Mouse (Mus musculus): ENCODE measurements at regions not wholly inside any gene's neighbourhood (a gene's known extent, or its start where the extent isn't known, plus 50 kb on each side); places are given as distances from the start of the nearest gene placed in this dataset.

DNA sequence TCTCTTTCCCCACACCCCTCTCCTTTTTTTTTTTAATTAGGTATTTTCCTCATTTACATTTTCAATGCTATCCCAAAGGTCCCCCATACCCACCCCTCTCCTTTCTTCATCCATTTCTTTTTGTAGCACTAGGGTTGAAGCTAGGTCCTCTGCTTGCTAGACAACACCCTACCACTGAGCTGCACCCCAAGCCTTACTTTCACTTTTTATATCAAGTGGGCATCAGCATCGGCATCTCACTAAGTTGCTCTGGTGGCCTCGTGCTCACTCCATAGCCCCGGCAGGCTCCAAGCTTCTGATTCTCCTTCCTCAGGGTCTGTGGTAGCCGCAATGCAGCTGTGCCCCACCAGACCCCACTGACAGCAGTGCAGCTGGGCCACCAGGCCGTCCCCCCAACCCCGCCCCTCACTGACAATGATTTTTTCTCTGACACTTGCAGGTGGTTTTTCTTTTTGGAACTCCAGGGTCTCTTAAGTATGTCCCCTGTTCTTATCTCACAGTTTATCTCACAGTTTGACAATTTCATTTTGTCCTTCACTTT lies 77.5 kb downstream of the Nufip1 start:
- in situ Hi-C loops (cut with MboI, MseI): no loop called here

DNA sequence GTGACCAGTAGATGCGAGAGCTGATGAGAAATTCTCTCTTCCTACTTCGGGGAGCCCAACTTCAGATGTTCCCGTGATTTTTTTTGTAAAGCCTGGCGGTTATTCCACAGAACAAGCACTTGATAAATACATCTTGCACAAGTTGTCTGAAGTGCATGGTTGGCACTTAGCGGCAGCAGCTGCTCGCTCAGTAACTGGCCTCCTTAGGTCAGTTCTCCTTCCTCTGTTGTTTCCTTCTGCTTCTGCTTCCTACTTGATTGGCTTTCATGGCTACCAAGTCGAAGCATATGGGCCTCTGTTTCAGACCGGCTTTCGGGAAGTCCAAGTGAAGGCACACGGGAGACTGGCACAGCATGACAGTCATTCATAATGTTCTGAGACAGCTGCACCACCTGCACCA lies 84.6 kb downstream of the Nufip1 start:
- in situ Hi-C loops (cut with MboI, MseI): no loop called here

DNA sequence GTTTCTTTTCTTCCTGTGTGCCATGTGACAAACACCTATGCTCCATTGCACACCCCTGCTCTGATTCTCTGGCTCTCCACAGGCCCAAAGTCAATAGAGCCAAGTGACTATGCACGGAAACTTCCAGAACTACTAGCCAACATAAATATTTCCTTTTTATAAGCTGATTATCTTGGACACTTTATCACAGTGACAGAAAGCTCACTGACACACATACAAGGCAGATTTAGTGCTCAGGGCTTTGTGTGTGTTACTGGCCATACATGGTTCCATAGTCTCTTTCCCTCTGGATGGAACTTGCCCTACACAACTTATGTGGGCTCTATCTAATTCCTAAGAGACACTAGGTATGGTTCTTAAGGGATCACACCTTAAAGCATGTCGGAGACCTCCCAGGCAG lies 86.7 kb downstream of the Nufip1 start:
- in situ Hi-C loops (cut with MboI, MseI): no loop called here

DNA sequence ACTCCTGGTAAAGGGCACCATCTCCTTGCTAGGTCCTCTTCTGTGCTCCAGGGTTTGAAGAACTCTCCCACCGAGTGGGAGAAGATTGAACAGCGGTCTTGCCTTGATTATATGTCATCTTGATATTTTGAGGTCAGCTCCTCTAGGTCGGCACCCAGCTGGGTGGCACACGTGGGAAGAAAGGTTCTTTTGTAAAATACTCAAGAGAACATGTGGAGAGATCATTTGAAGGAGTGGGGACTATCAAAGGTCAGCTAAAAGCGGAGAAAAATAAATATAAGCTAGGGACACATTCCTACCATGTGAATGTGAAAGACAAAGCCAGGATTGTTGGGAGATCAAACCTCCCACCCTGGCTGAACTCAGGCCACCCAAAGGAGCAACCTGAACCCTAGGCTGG lies 87.7 kb downstream of the Nufip1 start:
- in situ Hi-C loops (cut with MboI, MseI): no loop called here

DNA sequence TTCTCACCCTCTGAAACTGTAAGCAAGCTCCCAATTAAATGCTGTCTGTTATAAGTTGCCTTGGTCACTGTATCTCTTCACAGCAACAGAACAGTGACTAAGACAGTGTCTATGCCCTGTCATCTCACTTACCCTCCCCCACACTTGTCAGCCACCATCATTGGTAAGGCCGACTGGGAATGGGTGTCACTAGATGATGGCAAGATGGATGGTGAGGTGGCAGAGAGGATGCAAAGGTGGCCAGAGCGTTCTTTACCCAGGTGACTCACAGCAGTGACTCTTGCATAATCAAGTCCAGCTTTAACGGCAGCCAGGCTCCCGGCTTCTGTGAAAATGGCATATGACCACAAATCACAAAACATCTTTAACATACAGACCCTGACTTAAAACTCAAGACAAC lies 91.9 kb downstream of the Nufip1 start:
- in situ Hi-C loops (cut with MboI, MseI): no loop called here

DNA sequence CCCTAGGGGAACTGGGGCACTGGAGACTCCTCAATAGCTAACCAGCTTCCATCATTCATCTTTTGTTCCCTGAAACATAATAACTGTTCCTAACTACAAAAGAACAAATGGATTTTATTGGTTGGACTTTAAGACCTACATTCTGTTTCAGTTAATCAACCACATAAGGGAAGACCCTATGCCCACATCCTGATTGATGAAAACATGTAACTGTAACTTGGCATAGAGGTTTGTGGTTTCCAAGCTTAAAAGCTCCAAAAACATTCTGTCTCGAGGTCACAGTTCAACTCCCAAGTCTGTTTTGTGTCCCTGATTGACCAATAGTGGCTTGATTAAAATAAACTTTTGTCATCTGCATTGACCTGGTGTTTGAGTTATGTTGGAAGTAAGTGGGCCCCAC lies 92.4 kb downstream of the Nufip1 start:
- in situ Hi-C loops (cut with MboI, MseI): no loop called here

DNA sequence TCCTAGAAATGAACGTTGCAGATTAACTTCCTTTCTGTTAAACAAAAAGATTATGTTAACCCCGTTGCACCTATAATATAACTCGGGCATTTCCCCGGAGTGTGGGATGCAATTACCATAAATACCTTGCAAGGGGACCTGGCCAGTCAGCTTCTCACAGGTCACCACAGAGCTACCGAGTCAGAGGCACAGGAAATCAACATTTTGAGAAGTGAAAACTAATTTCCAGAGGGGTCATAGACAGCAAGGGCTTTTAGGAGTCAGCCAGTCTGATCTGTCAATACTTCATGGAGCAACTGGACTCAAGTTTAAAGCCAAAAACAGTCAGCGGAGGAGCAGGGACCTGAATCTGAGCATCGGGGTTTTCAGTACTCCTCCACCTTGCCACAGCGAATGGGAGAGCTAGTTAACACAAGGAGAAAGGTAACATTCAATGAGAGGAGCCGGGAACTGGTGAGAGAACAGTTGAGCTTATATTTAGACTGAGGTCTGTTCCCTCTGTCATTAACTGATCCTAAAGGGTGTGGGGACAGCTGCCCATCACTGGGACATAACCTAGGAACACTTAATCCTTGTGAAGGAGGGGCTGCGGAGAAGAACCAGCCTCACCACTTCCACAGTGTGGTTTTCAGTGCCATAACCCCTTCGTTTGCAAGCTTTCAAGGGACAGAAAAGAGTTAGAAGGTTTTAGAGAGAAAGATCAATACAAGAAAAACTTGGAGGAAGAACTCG lies 105.9 kb downstream of the Nufip1 start:
- in situ Hi-C loops (cut with MboI, MseI): no loop called here

DNA sequence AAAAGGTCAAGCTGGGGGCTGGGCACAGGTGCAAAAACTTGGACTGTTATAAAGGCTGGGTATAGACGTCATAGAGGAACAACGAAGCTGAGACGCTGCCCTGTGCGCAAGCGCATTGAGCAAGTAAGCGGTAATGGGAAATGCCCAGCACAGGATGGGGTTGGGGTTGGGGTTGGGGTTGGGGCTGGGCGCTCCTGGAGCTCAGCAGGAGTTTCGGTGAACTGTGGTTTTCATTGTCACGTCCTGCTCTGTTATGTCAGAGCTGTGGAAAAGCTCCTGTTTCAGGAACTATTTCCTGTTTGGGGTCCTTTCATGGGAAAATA lies 106.4 kb downstream of the Nufip1 start:
- in situ Hi-C loops (cut with MboI, MseI): no loop called here

DNA sequence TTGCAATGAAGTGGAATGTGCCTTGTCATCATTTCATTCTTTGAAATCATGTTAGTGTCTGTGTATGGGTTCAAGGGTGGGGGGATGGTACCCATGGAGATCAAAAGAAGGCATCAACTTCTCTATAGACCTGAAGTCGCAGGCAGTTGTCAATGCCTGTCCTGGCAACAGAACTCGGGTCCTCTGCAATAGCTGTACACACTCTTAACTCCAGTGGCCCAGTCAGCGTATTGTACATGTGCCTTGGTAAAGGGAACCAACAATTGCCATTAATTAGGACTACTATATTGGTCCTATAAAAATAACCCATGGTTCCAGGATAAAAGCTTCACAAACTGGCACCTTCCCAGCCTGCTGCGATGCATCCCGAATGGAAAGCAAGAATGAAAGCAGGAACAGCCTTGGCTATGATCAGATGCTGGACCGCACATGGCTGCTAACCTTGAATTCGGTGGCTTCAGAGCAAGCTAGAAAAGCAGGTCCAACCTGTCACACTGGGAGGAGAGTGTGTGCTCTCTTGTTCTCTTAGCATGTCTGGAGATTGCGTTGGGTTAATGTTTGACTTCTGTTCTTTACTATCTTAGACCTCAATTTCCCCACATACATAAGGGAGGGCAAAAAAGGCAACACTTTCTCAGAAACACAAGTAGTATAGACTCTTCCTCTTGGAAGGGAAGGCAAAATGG lies 107.0 kb downstream of the Nufip1 start:
- in situ Hi-C loops (cut with MboI, MseI): no loop called here

DNA sequence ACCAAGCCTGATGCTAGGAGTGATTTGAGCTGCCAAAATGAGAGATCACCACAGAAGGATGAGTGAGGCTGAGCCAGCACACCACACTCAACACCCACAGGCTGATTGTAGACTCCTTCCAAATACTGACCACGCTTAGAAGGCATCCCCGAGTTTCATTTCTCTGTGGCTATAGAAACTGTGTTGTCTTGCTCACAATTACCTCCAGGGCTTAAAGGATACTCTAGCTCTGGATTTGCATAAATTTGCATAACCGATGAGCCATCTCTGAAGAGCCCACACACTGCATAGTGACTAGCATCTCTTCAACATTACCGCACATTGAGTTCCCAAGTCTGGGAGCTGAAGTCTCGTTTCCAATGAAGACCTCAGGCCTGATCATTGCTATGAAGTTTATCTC lies 110.3 kb downstream of the Nufip1 start:
- in situ Hi-C loops (cut with MboI, MseI): no loop called here

DNA sequence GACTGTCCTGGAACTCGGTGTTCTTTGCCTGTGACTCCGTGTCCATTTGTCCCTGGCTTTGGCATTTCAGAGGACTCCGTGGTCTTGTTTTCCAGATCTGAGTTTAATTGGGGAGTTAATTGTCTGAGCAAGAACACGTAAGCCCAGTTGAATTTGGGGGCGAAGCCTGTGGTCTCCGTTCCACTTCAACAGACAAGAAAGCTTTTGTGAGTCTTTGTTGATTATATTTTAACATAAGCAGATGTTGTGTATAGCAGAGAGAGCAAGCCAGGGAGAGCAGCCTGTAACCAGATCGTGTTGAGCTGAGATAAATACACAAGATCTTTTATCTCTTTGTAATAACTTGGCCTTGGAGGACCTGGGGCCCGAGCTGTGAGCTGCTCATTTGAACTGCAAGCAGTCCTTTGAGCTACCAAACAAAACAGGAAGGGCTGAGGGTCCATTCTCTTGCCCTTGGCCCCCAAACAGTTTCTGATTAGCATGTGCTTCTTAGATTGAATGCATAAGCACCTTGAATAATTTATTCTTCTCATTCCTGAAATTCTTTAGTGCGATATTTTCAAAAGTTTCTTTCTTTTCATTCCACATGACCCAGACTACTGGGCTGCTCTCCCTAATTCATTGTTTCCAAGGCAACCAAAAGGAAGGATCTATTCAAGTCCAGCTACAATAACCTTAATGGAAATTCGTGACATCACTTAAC lies 111.1 kb downstream of the Nufip1 start:
- in situ Hi-C loops (cut with MboI, MseI): no loop called here

DNA sequence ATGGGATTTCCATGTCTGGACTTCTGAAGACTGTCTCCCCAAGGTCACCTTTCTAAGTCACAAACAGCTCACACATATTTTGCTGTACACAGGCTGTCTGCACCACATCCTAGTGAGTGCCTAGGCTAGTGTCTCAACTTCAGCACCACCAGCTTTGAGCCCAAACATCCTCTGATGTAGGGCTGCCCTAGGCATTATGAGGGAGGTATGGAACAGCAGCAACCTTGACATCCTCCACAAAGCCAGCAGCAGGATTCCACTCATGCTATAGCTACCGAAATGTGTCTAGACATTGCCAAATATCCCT lies 111.6 kb downstream of the Nufip1 start:
- in situ Hi-C loops (cut with MboI, MseI): no loop called here

DNA sequence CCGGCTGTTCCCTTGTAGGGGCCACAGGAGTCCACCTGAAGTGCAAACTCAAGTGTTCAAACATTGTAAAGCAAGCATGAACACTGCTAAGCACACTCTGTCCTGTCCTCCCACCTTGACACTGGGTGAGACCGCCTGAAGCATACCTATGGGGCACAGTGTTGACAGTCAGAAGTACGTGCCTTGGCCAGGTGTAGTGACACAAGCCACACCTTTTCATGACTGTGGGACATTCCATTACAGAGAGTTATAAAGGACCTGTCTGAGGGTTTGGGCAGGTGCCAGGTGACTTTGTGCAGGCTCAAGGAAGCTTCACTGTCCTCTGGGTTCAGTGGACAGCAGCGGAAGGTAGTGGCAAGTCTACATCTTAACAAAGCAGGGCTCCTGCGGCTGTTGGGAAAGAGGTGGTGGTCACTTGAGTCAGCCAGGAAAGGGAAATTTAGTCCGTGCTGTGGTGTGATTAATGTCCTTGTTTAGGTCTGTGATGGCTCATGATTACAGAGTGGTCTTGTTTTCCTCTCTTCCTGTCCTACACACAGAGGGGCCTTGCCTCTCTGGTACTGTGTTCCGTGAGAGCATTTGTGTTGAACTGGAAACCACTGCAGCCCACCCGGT lies 112.5 kb downstream of the Nufip1 start:
- in situ Hi-C loops (cut with MboI, MseI): no loop called here

DNA sequence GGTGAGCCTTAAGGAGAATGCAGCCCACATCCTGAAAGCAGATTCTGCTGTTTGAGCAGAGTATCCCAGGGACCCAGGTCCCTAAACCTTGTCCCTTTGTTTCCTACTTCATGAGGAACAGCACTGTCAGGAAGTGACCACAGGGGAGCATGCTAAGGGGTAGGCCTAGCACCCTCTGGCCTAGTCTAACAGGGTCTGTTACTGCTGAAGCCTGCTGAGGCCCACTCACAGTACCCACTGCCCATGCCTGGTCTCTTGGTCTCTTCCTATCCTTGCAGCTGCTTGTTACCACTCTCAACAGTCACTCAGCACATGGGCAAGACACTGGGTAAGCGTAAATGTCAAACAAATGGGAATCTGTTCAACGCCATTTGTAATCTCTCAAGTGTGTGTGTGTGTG lies 113.2 kb downstream of the Nufip1 start:
- in situ Hi-C loops (cut with MboI, MseI): no loop called here

DNA sequence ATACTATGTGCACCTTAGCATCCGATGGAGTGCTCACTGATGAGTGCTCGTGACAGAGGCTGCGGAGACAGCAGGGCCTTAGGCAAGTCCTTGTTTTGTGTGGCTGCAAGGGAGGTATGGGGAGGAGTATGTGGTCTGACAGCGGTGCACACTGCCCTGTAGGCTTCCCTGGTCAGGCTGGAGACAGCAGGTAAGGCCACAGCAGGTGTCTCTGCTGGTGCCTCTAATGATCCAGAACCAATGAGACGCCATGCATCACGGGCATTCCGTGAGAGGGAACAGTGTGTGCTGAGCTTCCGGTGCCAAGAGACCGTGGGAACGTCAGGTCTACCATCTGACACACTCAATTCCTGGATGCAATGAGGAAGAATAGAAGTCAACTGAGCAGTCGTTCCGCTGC lies 114.8 kb downstream of the Nufip1 start:
- in situ Hi-C loops (cut with MboI, MseI): no loop called here

DNA sequence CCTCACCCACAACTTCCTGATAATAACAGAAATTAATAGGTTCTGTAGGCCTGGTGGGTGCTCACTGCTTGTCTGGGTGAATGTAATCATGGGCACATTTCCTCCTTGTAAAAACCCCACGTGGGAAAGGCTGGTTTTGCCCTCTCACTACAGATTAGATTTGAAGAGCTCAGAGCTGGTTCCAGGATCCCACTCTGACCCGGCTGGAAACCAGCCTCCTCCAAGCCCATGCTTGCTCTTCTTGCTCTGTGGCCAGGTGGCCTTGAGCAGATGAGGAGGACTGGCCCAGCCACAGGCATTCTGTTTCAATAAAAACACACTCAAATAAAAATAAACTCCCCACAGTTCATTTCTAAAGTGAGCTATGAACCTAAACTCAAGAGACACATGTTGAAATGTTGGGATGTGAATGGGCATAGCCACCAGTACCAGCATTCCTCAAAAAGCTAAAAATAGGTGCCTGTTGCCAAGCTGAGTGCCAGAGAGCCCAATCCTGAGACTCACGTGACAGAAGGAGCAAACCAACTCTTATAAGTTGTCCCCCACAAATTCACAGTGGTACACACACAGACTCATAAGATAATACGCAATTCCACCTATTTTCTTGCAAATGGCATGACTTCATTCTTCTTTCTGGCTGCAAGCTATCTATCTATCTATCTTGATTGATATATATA lies 116.1 kb downstream of the Nufip1 start:
- in situ Hi-C loops (cut with MboI, MseI): no loop called here

DNA sequence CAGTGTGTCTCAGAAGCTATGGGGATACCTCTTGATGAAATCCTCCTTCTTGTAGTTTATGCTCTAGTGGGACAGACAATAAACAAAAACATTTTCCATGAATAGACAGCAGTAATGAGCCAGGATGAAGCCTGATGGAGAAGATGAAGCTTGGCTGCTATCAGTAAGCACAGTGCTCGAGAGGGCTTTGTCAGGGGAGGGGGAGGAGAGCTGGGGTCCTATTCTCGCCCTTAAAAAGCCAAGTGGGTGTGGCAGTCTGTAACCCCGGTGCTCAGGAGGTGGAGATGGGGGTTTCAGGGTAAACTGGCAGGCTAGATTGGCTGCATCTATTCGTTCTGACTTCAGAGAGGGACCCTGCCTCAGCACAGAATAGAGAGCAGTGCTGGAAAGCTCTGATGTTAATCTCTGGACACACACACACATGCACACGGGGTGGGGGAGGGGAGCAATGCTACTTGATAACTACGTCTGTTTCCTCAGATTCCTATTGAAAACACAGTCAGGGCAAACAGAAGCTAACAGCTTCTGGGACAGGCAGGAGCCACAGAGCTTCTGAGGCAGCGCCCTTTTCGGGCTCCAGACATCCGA lies 118.4 kb downstream of the Nufip1 start:
- in situ Hi-C loops (cut with MboI, MseI): no loop called here

DNA sequence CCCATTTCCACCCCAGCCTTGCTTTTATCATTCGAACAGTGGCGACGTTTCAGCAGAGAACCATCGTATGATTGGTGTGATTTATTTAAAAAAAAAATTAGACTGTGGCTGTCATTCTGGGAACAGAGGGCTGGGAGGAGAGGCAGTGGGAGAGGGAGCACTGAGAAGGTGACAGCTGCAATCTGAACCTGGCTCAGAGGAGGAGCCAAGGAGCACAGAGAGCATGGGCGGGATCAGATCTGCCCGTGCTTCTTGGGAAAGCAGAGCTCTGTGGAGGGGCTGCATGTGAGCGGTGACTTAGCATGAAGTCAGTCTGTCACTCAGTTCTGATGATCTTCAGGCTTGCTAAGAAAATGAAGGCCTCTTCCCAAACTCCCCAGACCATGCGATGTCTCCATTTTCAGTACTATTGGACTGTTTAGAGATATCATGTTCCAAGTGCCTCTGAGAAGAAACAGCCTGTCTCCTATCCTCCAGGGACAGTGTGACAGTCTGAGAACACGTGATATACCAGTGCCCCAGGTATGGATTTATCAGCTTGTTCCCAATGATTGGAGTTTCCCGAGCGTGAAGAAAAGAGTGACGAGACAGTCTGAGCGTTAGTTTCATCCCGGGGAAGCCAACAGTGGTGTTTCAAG lies 129.3 kb downstream of the Nufip1 start:
- in situ Hi-C loops (cut with MboI, MseI): no loop called here

DNA sequence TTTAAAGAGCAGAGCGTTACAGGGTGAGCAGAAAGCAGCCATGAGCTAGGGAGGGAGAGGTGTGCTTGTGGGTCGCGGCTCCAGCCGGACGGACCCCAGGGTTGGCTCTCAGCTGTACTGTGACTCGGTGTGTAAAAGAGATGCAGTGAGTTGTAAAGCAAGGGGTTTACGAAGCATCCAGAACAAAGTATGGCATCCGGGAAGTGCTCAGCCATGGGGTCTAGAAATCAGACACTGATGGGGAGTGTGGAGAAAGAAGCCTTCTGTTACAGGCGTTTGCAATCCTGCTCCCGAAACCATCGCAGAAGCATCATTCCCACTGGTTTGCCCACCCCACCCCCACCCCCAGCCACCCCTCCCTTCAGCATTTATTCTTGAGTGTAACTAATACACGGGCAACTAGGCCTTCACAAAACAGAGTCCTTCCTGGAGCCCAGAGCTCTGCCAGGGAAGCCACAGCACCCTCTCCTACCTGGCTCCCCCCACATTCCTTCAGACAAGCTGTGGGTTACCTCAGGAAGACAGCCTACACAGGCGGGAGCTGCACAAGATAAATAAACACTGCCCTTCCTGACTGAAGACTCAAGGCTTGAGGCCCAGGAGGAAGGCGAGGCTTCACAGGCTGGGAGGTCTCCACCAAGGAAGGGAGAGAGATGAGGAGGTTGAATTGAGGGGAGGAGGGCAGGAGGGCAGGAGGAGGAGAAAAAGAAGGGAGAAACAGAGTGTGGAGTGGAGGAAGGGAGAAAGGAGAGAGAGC lies 133.1 kb downstream of the Nufip1 start:
- in situ Hi-C loops (cut with MboI, MseI): no loop called here

DNA sequence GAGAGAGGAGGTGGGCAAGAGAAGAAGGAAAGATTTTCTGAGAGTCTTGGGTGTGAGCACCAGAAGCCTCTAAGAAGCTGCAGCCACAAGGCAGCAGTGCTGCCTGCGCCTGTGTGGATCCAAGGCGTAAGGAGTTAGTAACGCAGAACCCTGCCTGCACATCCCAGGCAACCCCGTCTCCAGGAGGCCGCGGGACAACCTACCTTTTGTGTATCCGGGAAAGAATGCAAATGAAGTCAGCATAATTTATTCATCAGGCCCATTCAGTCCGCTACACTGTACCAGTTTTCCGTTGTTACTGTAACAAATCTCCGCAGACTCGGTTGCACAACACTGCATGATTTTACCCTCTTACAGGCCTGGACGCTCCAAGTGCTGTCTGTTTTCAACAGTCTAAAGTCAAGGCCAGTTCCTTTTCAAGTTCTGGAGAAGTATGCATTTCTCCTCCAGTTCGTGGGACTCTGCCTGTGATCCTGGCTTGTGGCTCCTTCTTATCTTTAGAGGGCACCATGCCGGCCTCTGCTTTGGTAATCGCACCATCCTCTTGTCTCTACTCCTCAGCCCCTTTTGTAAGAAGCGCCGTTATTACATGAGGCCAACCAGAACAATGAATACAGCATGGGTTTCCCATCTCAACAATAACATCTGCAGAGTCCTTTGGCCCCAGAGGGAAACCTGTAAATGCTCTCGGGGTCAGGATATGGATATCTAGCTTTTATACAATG lies 133.8 kb downstream of the Nufip1 start:
- in situ Hi-C loops (cut with MboI, MseI): no loop called here

Data from T-helper 17 cell (primary cell).